Mouse (Mus musculus): ENCODE results near the gene Narfl. TPM values are rescaled to one million over a fixed set of nuclear protein-coding genes. Genes with fewer than 3 reads are reported as not detected.
"Not testable (repeated sequence)": the region's sequence is repeated elsewhere in the genome, so short reads cannot be mapped to it uniquely, and the experiment has no call there.

Gene Narfl
- total RNA-seq (2021): 10 to 100 TPM; 26.2 to 26.3 TPM

GRCm38 (mm10) chr17:25773549-25774120 lies at the start of gene Narfl:
Narfl (plus strand) TSS chr17:25773776.
- DNase-seq (ENCODE audit: extremely low spot score in 1 of 2, low spot score in 2 of 2): peak; percentile 97
- intact Hi-C loops (cut with DNase I): loop anchor here (2.0 kb wide), 1 partner anchor 27 kb away; no protein-coding TSS in a partner anchor

DNA sequence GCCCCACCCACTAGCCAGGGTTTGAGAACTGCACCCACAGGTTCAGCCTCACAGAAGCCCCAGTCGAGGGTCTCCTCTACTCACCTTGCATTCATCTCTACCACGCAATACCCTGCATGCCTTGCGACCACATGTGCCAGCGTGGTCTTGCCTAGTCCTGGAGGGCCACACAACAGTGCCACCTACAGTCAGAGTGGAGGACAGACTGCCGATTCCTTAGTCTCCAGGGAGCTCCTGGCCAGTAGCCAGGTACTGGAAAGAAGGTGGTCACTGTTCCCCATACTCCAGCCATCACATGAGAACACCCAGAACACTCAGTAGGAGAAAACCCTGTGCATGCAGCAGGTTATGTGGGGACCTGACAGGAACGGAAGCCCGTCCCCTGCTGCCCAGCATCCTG lies 49.7 kb upstream of the Narfl start:
- DNase-seq (ENCODE audit: extremely low spot score in 1 of 2, low spot score in 2 of 2): no peak
- intact Hi-C loops (cut with DNase I): no loop called here

DNA sequence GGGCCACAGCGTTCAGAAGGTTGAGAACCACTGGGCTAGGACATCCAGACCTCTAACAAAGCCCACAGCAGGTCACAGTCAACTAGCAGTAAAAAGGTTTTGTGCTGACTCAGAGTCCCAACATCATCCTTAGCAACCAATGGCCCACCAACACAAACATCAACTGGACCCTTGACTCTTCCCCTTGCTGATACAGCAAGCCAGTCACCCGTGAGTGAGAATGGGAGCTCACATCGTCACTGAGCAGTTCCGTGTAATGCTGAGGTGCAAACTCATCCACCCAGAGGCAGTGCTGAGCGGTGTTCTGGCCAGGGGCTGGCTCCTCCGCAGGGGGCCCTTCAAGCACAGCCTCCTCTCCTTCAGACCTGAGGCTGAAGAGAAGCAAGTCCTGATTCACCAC lies 48.3 kb upstream of the Narfl start:
- intact Hi-C loops (cut with DNase I): no loop called here
- no peak for DNase-seq (ENCODE audit: extremely low spot score in 1 of 2, low spot score in 2 of 2)

DNA sequence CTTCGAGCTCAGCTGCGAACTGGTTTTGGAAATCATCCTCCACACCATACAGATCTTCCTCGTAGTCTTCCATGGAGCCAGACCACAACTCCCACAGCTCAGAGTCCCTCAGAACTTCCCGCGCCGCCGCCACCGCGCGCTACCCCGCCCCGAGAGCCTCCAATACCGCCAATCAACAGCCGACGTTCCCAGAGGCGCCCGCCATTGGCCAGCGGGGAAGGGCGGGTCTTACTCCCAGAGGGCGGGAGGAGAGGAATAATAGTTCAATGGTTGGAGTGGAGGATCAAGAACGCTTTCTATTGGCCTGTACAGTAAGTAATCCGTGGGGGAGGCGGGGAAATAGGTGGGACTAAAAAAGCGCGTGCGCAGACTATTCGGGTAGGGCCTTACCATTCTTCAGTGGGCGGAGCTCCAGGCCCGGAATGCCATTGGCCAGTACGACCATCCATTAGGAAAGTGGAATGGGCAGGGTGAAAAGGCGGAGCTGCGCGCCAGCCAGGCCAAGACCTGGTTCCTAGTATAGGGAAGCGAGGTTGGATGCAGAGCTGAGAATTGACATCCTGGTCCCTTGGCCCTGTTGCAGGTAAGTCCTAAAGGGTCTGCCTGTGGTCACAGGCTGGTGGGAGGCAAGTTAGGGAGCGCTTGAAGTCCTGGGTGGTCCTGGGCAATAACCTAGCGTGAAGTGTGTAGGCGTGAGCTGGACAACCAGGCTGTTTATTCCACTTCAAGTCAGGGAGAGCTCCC lies 46.1 kb upstream of the Narfl start, which contains the start of the genes Chtf18 and Rpusd1:
Gene Chtf18 (minus strand): TSS at position 155 of the 744 bp plus-strand sequence.
Gene Rpusd1 (plus strand): TSS at position 406 of the 744 bp plus-strand sequence.
- DNase-seq (ENCODE audit: extremely low spot score in 1 of 2, low spot score in 2 of 2): peak; percentile 99 to 100
- intact Hi-C loops (cut with DNase I): no loop called here

DNA sequence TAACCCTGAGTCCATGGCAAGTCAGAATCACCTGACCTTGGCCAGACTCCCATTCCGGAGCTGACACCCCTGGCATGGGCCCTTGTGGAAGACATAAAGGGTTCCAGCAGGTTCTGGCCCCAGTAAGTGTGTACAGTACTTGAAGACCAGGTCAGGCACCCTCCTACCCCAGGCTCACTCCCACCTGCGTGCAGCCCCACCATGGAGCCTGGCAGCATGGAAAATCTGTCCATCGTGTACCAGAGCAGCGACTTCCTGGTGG lies 45.6 kb upstream of the Narfl start:
- intact Hi-C loops (cut with DNase I): no loop called here
- DNase-seq (ENCODE audit: extremely low spot score in 1 of 2, low spot score in 2 of 2): peak in 1 of 2 experiments; percentile 55

DNA sequence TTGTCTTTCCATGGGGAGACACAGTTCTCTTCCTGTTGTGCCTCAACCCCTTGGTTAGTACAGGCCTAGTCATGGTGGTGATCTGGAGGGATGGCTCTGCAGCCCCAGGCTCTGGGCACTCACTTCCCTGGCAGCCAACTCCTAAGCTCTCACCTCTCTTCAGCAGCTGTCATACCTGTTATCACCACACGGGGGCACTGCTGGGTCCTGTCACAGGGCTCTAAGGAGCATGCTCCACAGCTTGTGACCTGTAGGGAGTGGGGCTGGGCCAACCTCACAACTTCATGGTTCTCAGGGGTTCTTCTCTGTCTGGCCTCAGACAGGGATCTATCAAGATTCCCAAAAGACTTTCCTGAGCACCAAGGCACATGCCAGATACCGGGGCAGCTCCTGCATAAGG lies 41.5 kb upstream of the Narfl start:
- intact Hi-C loops (cut with DNase I): loop anchor here (2.0 kb wide), 1 partner anchor 67 kb away; no protein-coding TSS in a partner anchor
- DNase-seq (ENCODE audit: extremely low spot score in 1 of 2, low spot score in 2 of 2): peak; percentile 72 to 84

- no peak for DNase-seq (ENCODE audit: extremely low spot score in 1 of 2, low spot score in 2 of 2)
- intact Hi-C loops (cut with DNase I): no loop called here
Observed at GRCm38 (mm10) chr17:25735246-25735645, 38.3 kb upstream of the Narfl start.

DNA sequence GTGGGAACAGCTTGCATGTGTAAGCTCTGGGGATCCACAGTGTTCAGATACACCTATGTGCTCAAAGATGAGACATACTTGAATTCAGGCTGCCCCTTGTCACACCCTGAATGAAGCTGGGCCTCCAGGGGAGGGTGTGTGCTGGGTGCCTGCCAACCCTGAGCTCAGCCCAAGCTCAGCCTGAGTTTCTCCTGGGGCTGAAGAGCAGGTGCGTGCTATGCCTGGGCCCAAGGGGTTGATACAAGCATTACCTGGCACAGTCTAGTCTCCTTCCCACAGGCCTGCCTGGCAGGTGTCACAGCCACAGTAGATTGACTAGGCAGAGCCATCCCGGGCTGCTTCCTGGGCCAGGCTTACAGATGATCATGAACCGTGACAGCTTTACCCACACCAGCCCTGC lies 37.8 kb upstream of the Narfl start, which contains the start of gene Mslnl:
Gene Mslnl (plus strand): TSS at position 298 of the 400 bp plus-strand sequence.
- intact Hi-C loops (cut with DNase I): no loop called here
- DNase-seq (ENCODE audit: extremely low spot score in 1 of 2, low spot score in 2 of 2): no peak

GRCm38 (mm10) chr17:25738861-25739260 lies 34.7 kb upstream of the Narfl start:
- intact Hi-C loops (cut with DNase I): no loop called here
- DNase-seq (ENCODE audit: extremely low spot score in 1 of 2, low spot score in 2 of 2): no peak

DNA sequence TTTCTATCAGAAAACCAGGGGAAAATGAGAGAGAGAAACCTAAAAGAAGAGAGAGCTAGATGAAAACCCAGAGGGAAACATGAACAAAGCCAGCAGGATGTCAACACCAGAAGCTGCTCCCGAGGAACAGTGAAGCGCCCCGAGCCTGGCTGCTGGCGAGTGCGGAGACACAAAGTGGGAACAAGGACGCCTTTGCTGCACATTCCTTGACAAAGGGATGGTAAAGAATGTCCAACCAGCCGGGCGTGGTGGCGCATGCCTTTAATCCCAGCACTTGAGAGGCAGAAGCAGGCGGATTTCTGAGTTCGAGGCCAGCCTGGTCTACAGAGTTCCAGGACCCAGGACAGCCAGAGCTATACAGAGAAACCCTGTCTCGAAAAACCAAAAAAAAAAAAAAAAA lies 32.1 kb upstream of the Narfl start:
- intact Hi-C loops (cut with DNase I); DNase-seq (ENCODE audit: extremely low spot score in 1 of 2, low spot score in 2 of 2): not testable (repeated sequence)

DNA sequence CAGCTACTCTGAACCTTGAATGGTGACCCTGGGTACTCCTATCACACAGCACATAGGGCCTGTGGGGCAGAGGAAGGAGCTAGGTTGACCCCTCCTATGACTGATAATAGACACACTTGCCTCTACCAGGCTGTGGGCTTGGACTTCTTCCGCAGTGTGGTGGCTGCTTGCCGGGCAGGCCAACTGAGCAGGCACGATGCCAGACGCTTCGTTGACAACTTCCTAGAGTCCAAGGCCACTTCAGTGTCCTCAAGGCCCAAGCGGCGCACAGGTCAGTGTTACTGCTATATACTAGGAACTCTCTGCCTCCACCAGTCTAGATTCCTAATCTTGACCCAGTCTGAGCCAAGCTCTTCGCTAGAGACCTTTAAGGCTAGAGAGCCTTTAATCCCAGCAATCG lies 29.7 kb upstream of the Narfl start:
- intact Hi-C loops (cut with DNase I): no loop called here
- DNase-seq (ENCODE audit: extremely low spot score in 1 of 2, low spot score in 2 of 2): no peak

- no peak for DNase-seq (ENCODE audit: extremely low spot score in 1 of 2, low spot score in 2 of 2)
- intact Hi-C loops (cut with DNase I): no loop called here
Observed at GRCm38 (mm10) chr17:25744311-25744710, 29.3 kb upstream of the Narfl start.

GRCm38 (mm10) chr17:25748238-25748637 lies 25.3 kb upstream of the Narfl start:
- intact Hi-C loops (cut with DNase I): no loop called here
- DNase-seq (ENCODE audit: extremely low spot score in 1 of 2, low spot score in 2 of 2): no peak

GRCm38 (mm10) chr17:25749314-25749713 lies 24.3 kb upstream of the Narfl start:
- intact Hi-C loops (cut with DNase I): no loop called here

DNA sequence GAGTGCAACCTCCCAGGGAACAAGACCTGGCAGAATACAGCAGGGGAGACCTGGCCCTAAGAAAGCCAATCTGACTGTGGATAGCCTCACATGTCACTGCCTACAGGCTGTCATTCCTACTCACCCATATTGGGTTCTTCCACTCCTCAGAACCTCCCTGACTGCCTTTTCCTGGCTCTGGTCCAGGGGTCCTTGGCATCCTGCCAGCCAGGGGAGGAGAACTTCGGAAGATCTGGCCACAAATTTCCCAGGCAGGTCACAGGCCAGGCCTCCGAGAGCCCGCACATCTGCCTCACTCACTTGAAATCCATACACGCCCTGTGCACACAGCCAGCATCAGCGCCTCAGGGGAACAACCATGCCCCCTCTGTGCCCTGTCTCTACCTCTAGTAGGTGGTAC lies 22.1 kb upstream of the Narfl start:
- intact Hi-C loops (cut with DNase I): no loop called here
- peak in 1 of 2 experiments; percentile 84 for DNase-seq (ENCODE audit: extremely low spot score in 1 of 2, low spot score in 2 of 2)

More at GRCm38 (mm10) chr17:25749314-25749713, 24.3 kb upstream of the Narfl start:
- no peak for DNase-seq (ENCODE audit: extremely low spot score in 1 of 2, low spot score in 2 of 2)

DNA sequence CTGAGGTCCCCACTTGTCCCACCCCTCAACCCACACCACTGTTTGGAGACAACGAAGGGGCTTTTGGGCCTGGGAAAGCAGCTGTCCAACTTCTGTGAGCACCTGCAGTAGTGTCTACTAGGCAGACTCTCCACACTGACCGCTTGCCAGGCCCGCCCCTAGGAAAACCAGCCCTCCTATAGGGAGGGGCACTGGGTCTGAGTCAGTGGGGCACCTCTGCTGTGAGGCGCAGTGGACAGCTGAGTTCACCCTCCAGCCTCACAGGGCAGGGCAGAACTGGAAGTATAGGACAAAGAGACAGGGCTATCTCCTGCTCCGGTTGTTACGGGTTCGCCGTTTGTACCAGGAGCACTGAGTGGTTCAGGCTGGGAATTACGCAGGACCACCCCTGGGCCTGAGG lies 19.3 kb upstream of the Narfl start, which contains the start of gene Msln:
Gene Msln (minus strand): TSS at position 138 of the 400 bp plus-strand sequence.
- intact Hi-C loops (cut with DNase I): no loop called here

DNA sequence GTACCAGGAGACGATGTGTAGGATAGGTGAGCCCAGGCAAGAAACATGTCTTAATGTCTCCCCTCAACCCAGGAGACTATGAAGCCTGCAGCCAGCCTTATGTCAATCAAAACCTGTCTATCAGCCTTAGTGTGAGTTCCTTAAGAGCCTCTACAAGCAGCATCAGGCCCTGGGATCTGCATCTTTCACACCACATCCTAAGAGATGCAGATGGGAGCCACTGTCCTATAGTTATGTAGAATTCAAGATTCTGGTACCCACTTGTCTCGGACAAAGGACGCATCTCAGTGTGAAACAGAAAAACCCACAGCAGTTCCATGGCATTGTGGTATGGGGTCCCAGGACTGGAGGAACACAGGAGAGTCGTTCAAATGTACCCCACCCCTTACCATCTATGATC lies 18.5 kb upstream of the Narfl start:
- no peak for DNase-seq (ENCODE audit: extremely low spot score in 1 of 2, low spot score in 2 of 2)
- intact Hi-C loops (cut with DNase I): no loop called here

More for the DNA sequence above, 19.3 kb upstream of the Narfl start, which contains the start of gene Msln:
- no peak for DNase-seq (ENCODE audit: extremely low spot score in 1 of 2, low spot score in 2 of 2)

GRCm38 (mm10) chr17:25755627-25756377 lies 17.8 kb upstream of the Narfl start:
- no peak for DNase-seq (ENCODE audit: extremely low spot score in 1 of 2, low spot score in 2 of 2)
- intact Hi-C loops (cut with DNase I): no loop called here

- intact Hi-C loops (cut with DNase I): no loop called here
- no peak for DNase-seq (ENCODE audit: extremely low spot score in 1 of 2, low spot score in 2 of 2)
Observed at GRCm38 (mm10) chr17:25756378-25757242, 17.0 kb upstream of the Narfl start.
